Mouse (Mus musculus): ENCODE measurements around the gene Mmp25.

The Mmp25 gene

GRCm38 (mm10) chr17:23644613-23645495 lies at the start of gene Mmp25:
TSS of gene Mmp25 (minus strand) at chr17:23645277.
- CTCF ChIA-PET, result interaction anchor here (0.5 to 7.0 kb wide), 29 partner anchors 9 to 411 kb away, joined by 3 to 33 read pairs (median 4); partner anchors contain the start of gene Bicdl2 (in 1 of the 4)
- POLR2A ChIA-PET, result interaction anchor here in 3 of 4 experiments (0.5 to 7.2 kb wide), 32 partner anchors 8 to 497 kb away, joined by 3 to 28 read pairs (median 4); partner anchors contain the start of genes Bicdl2 (in 1 of the 3), Thoc6 (in 1 of the 3), Zfp13 (in 1 of the 3) and Zfp213 (in 1 of the 3)

GRCm38 (mm10) chr17:23694491-23694890 lies 49.4 kb upstream of the Mmp25 start:
- POLR2A ChIA-PET, result interaction anchor here in 2 of 4 experiments (1.2 to 2.4 kb wide), 7 partner anchors 10 to 49 kb away, joined by 3 to 9 read pairs (median 4); partner anchors contain the start of genes Cldn9 (in 2 of the 2) and Pkmyt1 (in 1 of the 2)

GRCm38 (mm10) chr17:23683856-23684672 lies 39.0 kb upstream of the Mmp25 start, which contains the start of gene Cldn9:
TSS of gene Cldn9 (minus strand) at chr17:23684026.
- ChIA-PET POLR2A (interaction anchor here (0.7 to 5.3 kb wide), 23 partner anchors 8 to 112 kb away, joined by 3 to 70 read pairs (median 4); partner anchors contain the start of genes Mmp25 (in 1 of the 4), Thoc6 (in 1 of the 4) and Zscan10 (in 1 of the 4)), CTCF (interaction anchor here (0.6 to 3.9 kb wide), 16 partner anchors 10 to 484 kb away, joined by 3 to 15 read pairs (median 3); partner anchors contain the start of genes Bicdl2 (in 1 of the 4), Elob (in 1 of the 4), Prss32 (in 1 of the 4) and Prss41 (in 1 of the 4))

More at GRCm38 (mm10) chr17:23694491-23694890, 49.4 kb upstream of the Mmp25 start:
- CTCF ChIA-PET, result interaction anchor here in 1 of 4 experiments (1.1 to 1.4 kb wide), 2 partner anchors 11 to 12 kb away, joined by 3 to 7 read pairs; no protein-coding TSS in a partner anchor

- ChIA-PET POLR2A (interaction anchor here in 3 of 4 experiments (0.5 to 5.3 kb wide), 16 partner anchors 9 to 120 kb away, joined by 3 to 70 read pairs (median 4); partner anchors contain the start of gene Pkmyt1 (in 1 of the 3)), CTCF (interaction anchor here in 3 of 4 experiments (0.7 to 3.9 kb wide), 10 partner anchors 11 to 161 kb away, joined by 3 to 15 read pairs (median 4); partner anchors contain the start of genes Prss32 (in 1 of the 3) and Prss41 (in 1 of the 3))
Observed at GRCm38 (mm10) chr17:23683226-23683625, 38.1 kb upstream of the Mmp25 start.

GRCm38 (mm10) chr17:23682530-23682929 lies 37.5 kb upstream of the Mmp25 start:
- ChIA-PET POLR2A (interaction anchor here in 3 of 4 experiments (0.5 to 5.3 kb wide), 14 partner anchors 8 to 120 kb away, joined by 3 to 70 read pairs (median 4); partner anchors contain the start of gene Pkmyt1 (in 1 of the 3)), CTCF (interaction anchor here in 3 of 4 experiments (0.9 to 3.9 kb wide), 7 partner anchors 15 to 79 kb away, joined by 3 to 15 read pairs (median 5); no protein-coding TSS in a partner anchor)

GRCm38 (mm10) chr17:23682092-23682491 lies 37.0 kb upstream of the Mmp25 start:
- ChIA-PET POLR2A (interaction anchor here in 3 of 4 experiments (0.6 to 5.3 kb wide), 16 partner anchors 8 to 121 kb away, joined by 3 to 70 read pairs (median 4); partner anchors contain the start of gene Pkmyt1 (in 1 of the 3)), CTCF (interaction anchor here in 3 of 4 experiments (0.9 to 1.4 kb wide), 6 partner anchors 14 to 78 kb away, joined by 3 to 7 read pairs (median 4); no protein-coding TSS in a partner anchor)

GRCm38 (mm10) chr17:23681086-23681485 lies 36.0 kb upstream of the Mmp25 start:
- POLR2A ChIA-PET, result interaction anchor here in 3 of 4 experiments (0.9 to 5.3 kb wide), 7 partner anchors 13 to 78 kb away, joined by 3 to 70 read pairs (median 4); no protein-coding TSS in a partner anchor
- CTCF ChIA-PET, result no interaction called here

- ChIA-PET POLR2A (interaction anchor here in 3 of 4 experiments (0.5 to 2.2 kb wide), 17 partner anchors 12 to 79 kb away, joined by 3 to 13 read pairs (median 3); no protein-coding TSS in a partner anchor), CTCF (interaction anchor here in 2 of 4 experiments (0.7 to 1.7 kb wide), 5 partner anchors 20 to 66 kb away, joined by 3 to 6 read pairs (median 4); partner anchors contain the start of gene Mmp25 (in 1 of the 2))
Observed at GRCm38 (mm10) chr17:23680336-23680735, 35.3 kb upstream of the Mmp25 start.

- ChIA-PET CTCF (interaction anchor here in 2 of 4 experiments (1.1 to 1.7 kb wide), 4 partner anchors 15 to 27 kb away, joined by 3 to 6 read pairs (median 4); no protein-coding TSS in a partner anchor), POLR2A (interaction anchor here (0.7 to 2.2 kb wide), 13 partner anchors 11 to 572 kb away, joined by 3 to 13 read pairs (median 3); partner anchors contain the start of gene Ccnf (in 1 of the 4))
Observed at GRCm38 (mm10) chr17:23679127-23679835, 34.2 kb upstream of the Mmp25 start, which contains the start of gene Cldn6. TSS of gene Cldn6 (plus strand) at chr17:23679249.

- CTCF ChIA-PET, result interaction anchor here in 1 of 4 experiments (0.6 kb wide), 1 partner anchor 33 kb away, joined by 3 read pairs; no protein-coding TSS in a partner anchor
Observed at GRCm38 (mm10) chr17:23677236-23677679, 32.2 kb upstream of the Mmp25 start, which contains the start of gene Tnfrsf12a. TSS of gene Tnfrsf12a (minus strand) at chr17:23677468.

GRCm38 (mm10) chr17:23676473-23677031 lies 31.5 kb upstream of the Mmp25 start:
- ChIA-PET POLR2A (interaction anchor here in 3 of 4 experiments (0.9 to 2.2 kb wide), 12 partner anchors 9 to 126 kb away, joined by 3 to 9 read pairs (median 4); partner anchors contain the start of gene Zfp13 (in 1 of the 3)), CTCF (interaction anchor here (0.5 to 3.1 kb wide), 12 partner anchors 12 to 1372 kb away, joined by 3 to 12 read pairs (median 3); partner anchors contain the start of gene Abca3 (in 1 of the 4))

More at GRCm38 (mm10) chr17:23677236-23677679, 32.2 kb upstream of the Mmp25 start, which contains the start of gene Tnfrsf12a:
- POLR2A ChIA-PET, result interaction anchor here in 3 of 4 experiments (1.1 to 1.6 kb wide), 4 partner anchors 9 to 48 kb away, joined by 3 to 5 read pairs (median 4); no protein-coding TSS in a partner anchor

- CTCF ChIA-PET, result interaction anchor here (0.6 to 3.1 kb wide), 13 partner anchors 11 to 1371 kb away, joined by 3 to 12 read pairs (median 3); partner anchors contain the start of gene Abca3 (in 1 of the 4)
- POLR2A ChIA-PET, result interaction anchor here in 3 of 4 experiments (0.6 to 2.5 kb wide), 15 partner anchors 8 to 127 kb away, joined by 3 to 11 read pairs (median 5); partner anchors contain the start of genes Paqr4 (in 1 of the 3) and Zfp13 (in 1 of the 3)
Observed at GRCm38 (mm10) chr17:23675564-23676281, 30.6 kb upstream of the Mmp25 start.

GRCm38 (mm10) chr17:23675127-23675526 lies 30.1 kb upstream of the Mmp25 start:
- POLR2A ChIA-PET, result interaction anchor here in 2 of 4 experiments (0.7 to 2.5 kb wide), 14 partner anchors 8 to 128 kb away, joined by 3 to 11 read pairs (median 5); partner anchors contain the start of genes Mmp25 (in 1 of the 2) and Paqr4 (in 1 of the 2)
- CTCF ChIA-PET, result interaction anchor here in 1 of 4 experiments (1.0 to 3.1 kb wide), 5 partner anchors 10 to 72 kb away, joined by 3 to 12 read pairs (median 4); partner anchors contain the start of gene Bicdl2

Measured in embryonic stem cell, embryonic (primary cell).